Mouse (Mus musculus) cerebellum, adult 2 months (tissue): ENCODE measurements at regions not wholly inside any gene's neighbourhood (a gene's known extent, or its start where the extent isn't known, plus 50 kb on each side); places are given as distances from the start of the nearest gene placed in this dataset.
A peak's percentile ranks its signal among the peaks of the same experiment; 100 is the strongest.

Experiments
- DNase-seq, 2 experiments: peaks; one replicate each; pipeline ENCODE4 v3.0.0; 2021
- H3K27ac ChIP-seq: fragments of 200-500 bp; 2 replicates; pipeline ENCODE4 v1.5.1; 2012; ENCODE audit warnings: low read length, control low read depth, inconsistent platforms; ENCODE audit not compliant: insufficient read depth
- H3K27me3 ChIP-seq: fragments of 200-500 bp; 2 replicates; pipeline ENCODE4 v1.6.1; 2012; ENCODE audit warnings: inconsistent platforms, mild to moderate bottlenecking, low read length, moderate library complexity; ENCODE audit not compliant: control insufficient read depth, insufficient read depth
- H3K4me1 ChIP-seq: fragments of 200-500 bp; 2 replicates; pipeline ENCODE4 v1.6.1; 2011; ENCODE audit warnings: low read length; ENCODE audit not compliant: control insufficient read depth, insufficient read depth
- H3K4me3 ChIP-seq: fragments of 200-500 bp; replicated peaks from 2 replicates; pipeline ENCODE3; 2011; ENCODE audit warnings: mild to moderate bottlenecking, low read depth, low read length, control low read depth; ENCODE audit not compliant: insufficient read depth
- CTCF ChIP-seq: fragments of 200-500 bp; IDR thresholded peaks from 2 replicates; pipeline ENCODE4 v1.5.1; 2011; ENCODE audit warnings: low read depth, mild to moderate bottlenecking, control low read depth, low read length, moderate library complexity, borderline replicate concordance; ENCODE audit not compliant: insufficient read depth
- POLR2A ChIP-seq: fragments of 200-500 bp; IDR thresholded peaks from 2 replicates; pipeline ENCODE4 v1.6.1; 2011; ENCODE audit warnings: low read length, control low read depth, borderline replicate concordance; ENCODE audit not compliant: insufficient read depth
- WGBS: fragments of 180-500 bp; shearing (Covaris S2); methylation state at CpG from one replicate; pipeline ENCODE4 v1.1.7; 2018; 5-methylcytosine and 5-hydroxymethylcytosine counted together

DNA sequence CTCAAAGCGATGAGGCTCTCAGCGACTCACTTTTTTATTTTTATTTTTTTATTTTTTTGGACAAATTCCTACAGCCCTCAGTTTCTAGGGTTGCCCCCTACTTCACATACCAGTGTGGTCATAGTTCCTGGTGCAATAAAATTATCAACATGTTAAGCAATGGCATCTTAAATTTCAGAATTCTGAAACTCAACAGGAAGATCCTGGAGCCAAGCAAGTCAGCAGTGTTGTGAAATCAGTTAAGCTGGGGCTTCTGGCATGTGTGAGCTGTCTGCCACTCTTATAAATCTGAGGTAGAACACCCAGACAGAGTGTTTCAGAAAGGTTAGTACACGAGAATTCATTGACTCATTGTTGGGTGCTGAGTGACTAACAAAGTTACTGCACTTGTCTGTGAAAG lies 328.6 kb upstream of the Ubash3b start:
- WGBS, result 91% methylated on average over 3 of the region's 3 CpGs
- H3K27ac ChIP-seq, result no peak overlapping the region
- no peaks in the 10 kb centered on the region for H3K4me1 ChIP-seq
- no peak for DNase-seq
- no peak for TF ChIP-seq CTCF
- no peak overlapping the region for H3K4me3 ChIP-seq
- H3K27me3 ChIP-seq, result no peaks in the 10 kb centered on the region

DNA sequence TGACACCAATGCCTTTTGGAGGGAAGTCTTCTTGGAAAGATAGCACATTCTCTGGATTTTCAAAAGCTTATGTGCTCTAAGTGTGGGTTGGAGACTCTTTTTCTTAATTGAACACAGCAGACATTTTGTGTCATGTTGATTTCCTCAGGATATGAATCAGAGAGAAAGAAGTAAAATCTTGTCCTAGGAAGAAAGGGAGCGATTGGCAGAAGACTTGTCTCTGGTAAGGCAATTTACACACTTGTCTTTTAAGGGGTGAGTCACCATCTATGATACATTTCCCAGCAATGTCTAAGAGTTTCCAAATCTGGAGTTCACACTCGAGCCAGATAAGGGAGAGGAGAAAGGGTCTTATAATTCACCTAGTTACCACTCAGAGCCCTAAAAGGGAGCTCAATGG lies 326.5 kb upstream of the Ubash3b start:
- TF ChIP-seq CTCF (no peak), POLR2A (no peak)
- 85% methylated on average over 2 of the region's 2 CpGs for WGBS
- H3K4me3 ChIP-seq, result no peak overlapping the region
- no peak overlapping the region for H3K27ac ChIP-seq
- DNase-seq, result no peak
- H3K27me3 ChIP-seq, result no peaks in the 10 kb centered on the region
- H3K4me1 ChIP-seq, result no peaks in the 10 kb centered on the region

DNA sequence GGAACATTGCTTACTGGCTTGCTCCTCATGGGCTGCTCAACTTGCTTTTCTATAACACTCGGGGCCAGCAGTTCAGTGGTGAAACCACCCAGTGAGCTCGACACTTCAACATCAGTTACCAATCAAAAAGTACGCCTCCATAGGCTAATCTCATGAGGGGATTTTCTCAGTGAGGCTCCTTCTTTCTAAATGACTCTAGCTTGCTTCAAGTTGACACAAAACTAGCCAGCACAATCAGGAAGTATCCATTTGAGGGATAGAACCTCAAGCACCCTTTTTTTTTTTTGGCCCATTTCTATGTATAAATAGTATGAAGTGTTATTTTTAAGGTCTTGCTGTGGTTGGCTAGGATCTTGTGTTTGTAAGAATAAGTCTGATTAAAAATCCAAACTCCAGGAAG lies 321.7 kb upstream of the Ubash3b start:
- Histone ChIP-seq H3K27me3 (no peaks in the 10 kb centered on the region; the same call in 1 of the 2 replicates), H3K4me1 (no peaks in the 10 kb centered on the region), H3K4me3 (no peak overlapping the region), H3K27ac (no peak overlapping the region)
- TF ChIP-seq CTCF, result no peak
- no peak for TF ChIP-seq POLR2A
- WGBS, result 91% methylated on average over 3 of the region's 3 CpGs
- no peak for DNase-seq

DNA sequence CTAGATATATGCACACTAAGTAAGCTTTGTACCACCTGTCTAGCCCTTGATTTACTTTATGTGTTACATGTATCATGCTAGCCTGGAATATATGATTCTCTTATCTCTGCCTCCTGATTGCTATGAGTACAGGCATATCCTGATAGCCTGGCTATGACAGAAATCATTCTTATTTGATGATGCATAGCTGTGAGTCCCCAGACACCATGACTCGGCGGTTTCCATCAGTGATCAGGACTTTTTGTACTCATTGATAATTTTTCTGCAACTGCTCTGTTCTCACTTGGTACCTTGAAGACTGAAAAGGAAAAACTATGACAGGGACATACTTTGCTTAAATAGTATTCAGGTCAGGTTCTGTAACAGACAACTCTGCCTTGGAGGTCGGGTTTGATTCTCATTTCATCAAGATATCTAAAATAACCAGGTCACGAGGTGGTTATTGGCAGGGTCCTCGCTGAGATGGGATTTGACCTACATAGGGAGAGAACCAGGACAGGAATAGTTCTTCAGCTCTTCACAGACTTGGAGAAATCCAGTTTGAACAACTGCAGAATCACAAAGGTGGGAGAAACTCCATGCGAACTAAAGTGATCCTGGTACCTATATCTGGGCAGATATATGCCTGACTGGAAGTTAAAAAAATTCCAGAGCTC lies 320.2 kb upstream of the Ubash3b start:
- WGBS, result 74% methylated on average over 6 of the region's 6 CpGs
- no peak overlapping the region for H3K4me3 ChIP-seq
- H3K27ac ChIP-seq, result no peak overlapping the region

DNA sequence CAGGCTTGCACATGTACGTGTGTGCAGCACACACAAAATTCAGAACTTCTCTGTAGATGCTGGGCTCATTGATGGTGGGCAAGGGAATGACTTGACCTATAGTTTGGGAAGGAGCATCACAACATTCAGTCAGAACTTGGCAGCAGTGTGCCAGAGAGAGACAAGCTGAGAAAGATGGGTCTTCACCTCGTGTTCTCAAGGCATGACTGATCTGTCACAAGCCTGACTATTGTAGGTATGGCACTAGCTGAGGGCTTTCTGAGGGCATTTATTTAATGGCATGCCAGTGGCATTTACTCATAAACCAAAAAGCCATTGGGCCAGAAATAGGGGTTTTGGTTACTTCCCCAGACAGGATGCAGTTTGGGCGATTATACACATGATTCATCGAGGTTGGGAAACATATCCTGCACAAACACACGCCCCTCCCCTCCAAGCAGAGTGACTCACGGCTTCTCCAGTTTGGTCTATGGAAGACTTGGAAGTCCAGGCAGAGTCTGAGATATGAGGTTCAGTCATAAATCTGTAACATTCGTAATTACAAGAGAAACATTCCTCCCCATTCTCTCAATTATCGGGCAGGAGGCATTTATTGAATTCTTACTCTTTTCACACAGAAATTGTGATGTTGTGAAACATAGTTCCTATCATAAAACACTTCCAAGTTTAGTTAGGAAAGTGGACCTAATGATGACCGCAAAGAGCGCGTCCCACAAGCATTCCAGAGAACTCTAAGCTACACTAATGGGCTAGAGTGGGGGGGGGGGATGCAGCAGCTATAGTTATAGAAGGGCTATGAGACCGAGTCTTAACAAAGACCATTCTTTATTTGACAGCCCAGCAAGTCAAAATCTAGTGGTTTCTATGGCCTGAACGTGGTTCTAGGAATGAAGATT lies 318.6 kb upstream of the Ubash3b start:
- no peak for TF ChIP-seq CTCF
- no peak for TF ChIP-seq POLR2A
- no peak for DNase-seq
- Histone ChIP-seq H3K4me1 (no peaks in the 10 kb centered on the region), H3K27ac (no peak overlapping the region), H3K27me3 (no peaks in the 10 kb centered on the region; the same call in 1 of the 2 replicates), H3K4me3 (no peak overlapping the region)
- WGBS, result 90% methylated on average over 13 of the region's 13 CpGs

More for the DNA sequence above, 320.2 kb upstream of the Ubash3b start:
- peak in 1 of 2 experiments; percentile 33 for DNase-seq
- H3K27me3 ChIP-seq, result no peaks in the 10 kb centered on the region; the same call in 1 of the 2 replicates
- H3K4me1 ChIP-seq, result no peaks in the 10 kb centered on the region
- TF ChIP-seq CTCF, result no peak
- no peak for TF ChIP-seq POLR2A

DNA sequence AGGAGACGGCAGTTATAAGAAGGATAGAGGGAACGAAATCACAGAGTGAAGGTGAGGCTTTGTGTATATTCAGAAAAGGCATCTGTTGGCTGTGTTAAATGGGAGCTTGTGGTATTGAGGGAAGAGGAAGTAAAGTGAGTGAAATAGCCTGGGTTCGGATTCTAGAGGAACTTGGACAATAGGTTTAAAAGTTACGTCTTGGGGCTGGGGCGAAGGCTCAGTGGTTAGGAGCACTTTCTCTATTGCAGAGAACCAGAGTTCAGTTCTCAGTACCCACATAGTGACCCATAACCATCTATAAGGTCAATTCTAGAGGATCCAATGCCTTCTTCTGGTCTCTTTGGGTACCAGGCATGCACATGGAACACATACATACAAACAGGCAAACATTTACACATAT lies 317.6 kb upstream of the Ubash3b start:
- no peaks in the 10 kb centered on the region for H3K4me1 ChIP-seq
- TF ChIP-seq POLR2A, result no peak
- no peak for TF ChIP-seq CTCF
- no peak overlapping the region for H3K27ac ChIP-seq
- H3K27me3 ChIP-seq, result no peaks in the 10 kb centered on the region; the same call in 1 of the 2 replicates
- H3K4me3 ChIP-seq, result no peak overlapping the region
- 96% methylated on average over 5 of the region's 5 CpGs for WGBS
- DNase-seq, result no peak

DNA sequence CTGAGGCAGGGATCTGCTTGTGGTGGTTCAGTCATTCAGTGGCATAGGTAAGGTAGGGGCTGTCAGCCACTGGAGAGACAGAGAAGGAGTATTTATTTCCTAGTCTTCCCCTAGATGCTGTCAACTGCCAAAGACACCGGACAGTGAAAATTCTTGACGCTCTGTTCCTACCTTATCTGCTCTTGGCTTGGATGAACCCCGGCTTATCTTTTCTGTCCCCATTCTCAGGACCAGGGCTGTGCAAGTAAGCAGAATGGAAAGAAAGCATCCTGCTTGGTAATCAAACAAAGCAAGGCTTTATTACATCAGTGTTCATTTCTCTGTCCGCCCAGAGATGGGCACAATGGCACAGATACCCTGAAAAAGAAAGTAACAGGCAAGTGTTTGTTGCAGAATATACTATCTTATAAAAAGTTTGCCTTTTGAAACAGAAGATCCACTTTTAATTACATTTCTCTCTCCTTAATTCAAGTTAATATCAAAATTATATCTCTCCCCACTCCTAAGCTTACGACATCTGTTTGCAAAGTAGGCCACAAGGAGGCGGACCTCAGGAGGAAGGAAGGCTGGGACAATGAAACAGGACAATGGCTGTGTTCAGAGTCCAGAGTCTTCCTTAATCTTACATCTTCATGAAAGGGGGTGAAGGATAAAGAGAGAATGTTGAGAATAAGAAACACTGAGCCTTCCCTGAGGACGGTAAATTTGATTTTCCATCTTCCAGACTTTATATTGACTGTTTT lies 316.8 kb upstream of the Ubash3b start:
- H3K27ac ChIP-seq, result no peak overlapping the region
- TF ChIP-seq POLR2A (no peak), CTCF (no peak)
- H3K4me3 ChIP-seq, result no peak overlapping the region
- WGBS, result 90% methylated on average over 7 of the region's 7 CpGs
- no peak for DNase-seq
- no peaks in the 10 kb centered on the region for H3K4me1 ChIP-seq
- no peaks in the 10 kb centered on the region; the same call in 1 of the 2 replicates for H3K27me3 ChIP-seq

DNA sequence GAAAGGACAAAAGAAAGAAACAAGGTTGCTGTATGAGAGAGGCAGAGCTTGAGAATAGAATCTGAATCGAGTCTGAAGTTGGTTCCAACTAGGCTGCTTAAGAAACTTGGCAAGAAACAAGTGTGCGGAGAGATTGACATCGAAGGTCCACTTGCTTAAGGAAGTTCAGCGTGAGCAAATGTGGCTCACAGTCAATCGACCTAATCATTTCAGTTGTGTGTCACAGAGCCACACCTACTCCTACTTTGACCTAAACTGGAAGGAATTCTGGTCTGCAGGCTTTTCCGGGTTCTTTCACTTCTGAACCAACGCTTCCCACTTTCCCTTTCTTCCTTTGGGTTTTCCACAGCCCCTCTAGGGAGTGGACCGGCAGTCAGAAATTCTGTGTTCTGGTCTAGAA lies 313.8 kb upstream of the Ubash3b start:
- no peak for TF ChIP-seq CTCF
- no peak for TF ChIP-seq POLR2A
- Histone ChIP-seq H3K4me3 (peak overlapping the region; percentile 8), H3K4me1 (no peaks in the 10 kb centered on the region), H3K27me3 (no peaks in the 10 kb centered on the region; the same call in 1 of the 2 replicates), H3K27ac (peak overlapping the region; percentile 25; the same call in 1 of the 2 replicates)
- 35% methylated on average over 8 of the region's 8 CpGs for WGBS
- no peak for DNase-seq
